Mouse (Mus musculus): ENCODE data around the gene Phpt1. TPM values are rescaled to one million over a fixed set of nuclear protein-coding genes. Genes with fewer than 3 reads are reported as not detected.

Gene Phpt1
- polyA plus RNA-seq, 1 experiment from 2014 or later, result 151 TPM

- 97% methylated on average over 1 of the region's 1 CpGs for WGBS
- Histone ChIP-seq H3K9me3 (no peaks in the 10 kb centered on the region), H3K4me3 (replicated peaks) (no peak overlapping the region), H3K4me1 (no peaks in the 10 kb centered on the region), H3K27me3 (replicated peaks) (no peaks in the 10 kb centered on the region), H3K9ac (no peak overlapping the region), H3K27ac (no peak overlapping the region), H3K4me2 (no peak overlapping the region), H3K36me3 (peaks cover 71% of the 10 kb centered on the region)
- ATAC-seq (ENCODE audit: insufficient read depth, low FRiP score, low read depth), result no peak
Measured at GRCm38 (mm10) chr2:25598749-25599148, 23.7 kb upstream of the Phpt1 start.

DNA sequence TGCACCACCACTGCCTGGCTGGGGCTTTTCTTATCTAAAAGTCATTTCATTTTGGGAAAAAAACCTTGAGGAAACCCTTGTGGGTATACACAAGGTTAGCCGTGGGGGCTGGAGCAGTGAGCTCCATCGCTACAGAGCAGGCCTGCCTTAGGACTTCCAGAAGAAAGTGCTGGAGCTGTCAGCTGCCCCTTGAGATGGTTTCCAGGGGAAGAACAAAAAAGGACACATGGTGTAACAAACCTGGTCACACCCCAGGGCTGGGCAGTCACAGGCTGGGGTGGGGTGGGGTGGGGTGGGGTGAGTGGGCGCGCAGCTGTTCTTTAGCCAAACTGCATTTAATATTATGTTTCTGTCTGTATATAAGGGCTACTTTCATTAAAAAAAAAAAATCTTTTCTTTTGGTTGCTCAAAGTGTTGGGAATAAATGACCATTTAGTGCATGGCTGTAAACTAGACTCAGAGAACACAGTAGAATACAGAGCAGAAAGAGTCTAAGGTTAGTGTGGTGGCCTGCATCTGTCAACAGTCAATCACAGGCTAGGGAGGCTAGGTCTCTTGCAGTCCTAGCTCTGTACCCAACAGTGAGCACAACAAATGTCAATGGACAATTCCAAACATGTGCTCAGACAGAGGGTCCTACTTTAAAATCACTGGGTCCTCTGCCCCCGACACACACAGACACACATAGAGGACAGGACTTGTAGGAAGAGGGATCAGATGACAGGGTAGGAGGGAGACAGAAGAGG is 21.9 kb upstream of the Phpt1 start:
- no peak overlapping the region for H3K4me2 ChIP-seq
- no peaks in the 10 kb centered on the region for H3K4me1 ChIP-seq
- no peaks in the 10 kb centered on the region for H3K9me3 ChIP-seq
- peaks cover 78% of the 10 kb centered on the region for H3K36me3 ChIP-seq
- H3K27me3 ChIP-seq (replicated peaks), result no peaks in the 10 kb centered on the region
- WGBS, result 96% methylated on average over 5 of the region's 5 CpGs
- no peak for ATAC-seq (ENCODE audit: insufficient read depth, low FRiP score, low read depth)
- no peak overlapping the region for H3K9ac ChIP-seq
- H3K27ac ChIP-seq, result no peak overlapping the region
- no peak overlapping the region for H3K4me3 ChIP-seq (replicated peaks)

DNA sequence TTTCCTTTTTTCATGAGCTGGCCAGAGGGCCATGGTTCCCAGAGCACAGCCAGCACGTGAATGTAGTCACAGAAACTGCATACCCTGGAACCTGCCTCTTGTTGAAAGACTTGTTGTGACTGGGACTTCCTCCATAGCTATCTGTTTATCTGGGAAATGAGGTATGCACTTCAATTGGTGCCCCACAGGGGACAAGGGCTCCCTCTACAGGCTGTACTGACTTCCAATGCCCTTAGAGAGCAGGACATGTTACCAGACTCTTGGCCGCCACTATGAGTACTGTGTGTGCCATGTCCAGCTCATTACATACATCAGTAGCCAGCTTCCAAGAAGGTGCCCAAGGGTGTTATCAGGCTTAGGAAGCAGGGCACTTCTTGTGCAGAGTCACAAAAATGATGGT is 16.8 kb upstream of the Phpt1 start:
- Histone ChIP-seq H3K4me2 (no peak overlapping the region), H3K4me3 (replicated peaks) (no peak overlapping the region), H3K9ac (no peak overlapping the region), H3K27me3 (replicated peaks) (no peaks in the 10 kb centered on the region), H3K27ac (no peak overlapping the region), H3K4me1 (no peaks in the 10 kb centered on the region), H3K36me3 (peaks cover 75% of the 10 kb centered on the region), H3K9me3 (no peaks in the 10 kb centered on the region)
- 78% methylated on average over 2 of the region's 2 CpGs for WGBS
- ATAC-seq (ENCODE audit: insufficient read depth, low FRiP score, low read depth), result no peak

DNA sequence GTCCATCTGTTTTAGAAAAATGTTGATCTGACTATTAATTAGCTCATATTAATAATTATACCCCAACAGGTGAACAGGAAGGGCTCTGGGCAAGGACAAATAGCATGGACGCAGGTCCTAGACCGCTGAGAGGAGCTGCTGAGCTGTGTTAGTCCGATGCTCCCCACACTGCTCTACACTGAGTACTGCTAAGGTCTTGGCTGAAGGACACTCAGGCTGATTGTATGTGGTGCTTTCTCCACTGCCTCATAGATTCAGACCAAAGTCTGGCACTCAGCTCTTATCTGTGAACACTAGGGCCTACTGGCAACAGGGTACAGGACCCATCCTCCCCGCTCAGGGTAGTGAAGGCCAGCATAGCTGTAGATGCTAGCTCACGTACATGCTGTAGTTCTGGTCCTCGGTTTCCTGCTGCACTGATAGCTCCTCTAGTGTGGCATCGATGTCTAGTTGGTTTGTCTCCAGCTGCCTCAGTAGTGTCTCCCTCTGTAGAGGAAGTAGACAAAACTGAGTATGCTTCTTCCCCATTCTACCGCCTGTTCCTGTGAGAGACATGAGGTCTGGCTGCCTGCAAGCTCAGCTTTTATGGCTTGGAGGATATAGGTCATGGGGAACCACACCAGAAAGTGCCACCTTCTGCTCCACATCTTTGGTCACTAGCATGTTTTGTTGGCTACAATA is 13.3 kb upstream of the Phpt1 start:
- no peaks in the 10 kb centered on the region for H3K27me3 ChIP-seq (replicated peaks)
- H3K4me2 ChIP-seq, result no peak overlapping the region
- no peak overlapping the region for H3K27ac ChIP-seq
- no peaks in the 10 kb centered on the region for H3K4me1 ChIP-seq
- no peaks in the 10 kb centered on the region for H3K9me3 ChIP-seq
- peaks cover 63% of the 10 kb centered on the region for H3K36me3 ChIP-seq
- H3K9ac ChIP-seq, result no peak overlapping the region
- 94% methylated on average over 8 of the region's 8 CpGs for WGBS
- ATAC-seq (ENCODE audit: insufficient read depth, low FRiP score, low read depth), result no peak
- no peak overlapping the region for H3K4me3 ChIP-seq (replicated peaks)

- ATAC-seq (ENCODE audit: insufficient read depth, low FRiP score, low read depth), result no peak
- peaks cover 10% of the 10 kb centered on the region for H3K4me1 ChIP-seq
- H3K27ac ChIP-seq, result no peak overlapping the region
- H3K27me3 ChIP-seq (replicated peaks), result no peaks in the 10 kb centered on the region
- H3K9ac ChIP-seq, result no peak overlapping the region
- no peaks in the 10 kb centered on the region for H3K9me3 ChIP-seq
- WGBS, result 93% methylated on average over 8 of the region's 8 CpGs
- no peak overlapping the region for H3K4me3 ChIP-seq (replicated peaks)
- peaks cover 58% of the 10 kb centered on the region for H3K36me3 ChIP-seq
- H3K4me2 ChIP-seq, result no peak overlapping the region
Measured at GRCm38 (mm10) chr2:25587290-25587689, 12.3 kb upstream of the Phpt1 start.

DNA sequence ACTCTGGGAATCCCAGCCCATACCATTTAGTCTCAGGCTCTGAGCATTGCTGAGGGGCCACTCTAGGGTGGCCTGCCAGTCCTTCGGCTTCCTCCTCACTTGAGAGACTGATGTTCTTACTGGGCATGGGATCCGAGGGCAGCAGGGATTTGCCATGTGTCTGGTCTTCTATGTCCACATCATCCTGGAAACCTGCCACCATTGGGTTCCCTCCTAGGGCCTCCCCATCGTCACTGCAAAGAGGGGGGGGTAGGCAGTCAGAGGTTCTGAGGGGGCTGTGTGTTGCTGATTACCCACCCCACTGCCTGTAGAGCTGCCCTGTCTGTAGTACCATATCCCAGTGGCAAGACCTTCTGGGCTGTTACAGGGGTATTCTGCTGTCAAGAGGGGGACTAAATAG is 10.6 kb upstream of the Phpt1 start:
- Histone ChIP-seq H3K27ac (no peak overlapping the region), H3K4me3 (replicated peaks) (no peak overlapping the region), H3K4me2 (no peak overlapping the region), H3K4me1 (peaks cover 21% of the 10 kb centered on the region), H3K27me3 (replicated peaks) (peaks cover 8% of the 10 kb centered on the region), H3K9me3 (no peaks in the 10 kb centered on the region), H3K9ac (no peak overlapping the region), H3K36me3 (peaks cover 47% of the 10 kb centered on the region)
- no peak for ATAC-seq (ENCODE audit: insufficient read depth, low FRiP score, low read depth)
- WGBS, result 68% methylated on average over 3 of the region's 3 CpGs

DNA sequence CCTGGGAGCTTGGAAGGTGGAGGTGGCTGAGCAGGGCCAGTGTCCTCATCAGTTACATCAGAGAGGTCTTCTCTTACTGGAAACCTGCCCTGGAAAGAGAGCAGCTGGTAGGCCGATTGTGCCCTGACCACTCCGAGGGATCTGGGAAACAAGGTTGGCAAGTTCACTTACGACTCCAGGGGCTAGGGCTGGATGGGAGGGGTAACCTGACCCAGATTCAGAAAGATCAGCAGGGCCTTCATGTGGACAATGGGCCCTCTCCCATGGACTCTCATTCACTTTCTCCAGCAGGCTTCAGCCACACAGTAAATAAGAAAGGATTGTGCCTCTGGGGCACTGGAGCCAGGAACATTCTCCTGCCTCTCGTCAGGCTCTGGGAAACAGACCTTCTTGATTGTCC is 9.8 kb upstream of the Phpt1 start:
- ATAC-seq (ENCODE audit: insufficient read depth, low FRiP score, low read depth), result no peak
- Histone ChIP-seq H3K36me3 (peaks cover 40% of the 10 kb centered on the region), H3K9me3 (no peaks in the 10 kb centered on the region), H3K9ac (no peak overlapping the region), H3K27ac (no peak overlapping the region), H3K4me2 (no peak overlapping the region), H3K27me3 (replicated peaks) (peaks cover 15% of the 10 kb centered on the region), H3K4me3 (replicated peaks) (no peak overlapping the region), H3K4me1 (peaks cover 26% of the 10 kb centered on the region)
- 80% methylated on average over 4 of the region's 4 CpGs for WGBS

DNA sequence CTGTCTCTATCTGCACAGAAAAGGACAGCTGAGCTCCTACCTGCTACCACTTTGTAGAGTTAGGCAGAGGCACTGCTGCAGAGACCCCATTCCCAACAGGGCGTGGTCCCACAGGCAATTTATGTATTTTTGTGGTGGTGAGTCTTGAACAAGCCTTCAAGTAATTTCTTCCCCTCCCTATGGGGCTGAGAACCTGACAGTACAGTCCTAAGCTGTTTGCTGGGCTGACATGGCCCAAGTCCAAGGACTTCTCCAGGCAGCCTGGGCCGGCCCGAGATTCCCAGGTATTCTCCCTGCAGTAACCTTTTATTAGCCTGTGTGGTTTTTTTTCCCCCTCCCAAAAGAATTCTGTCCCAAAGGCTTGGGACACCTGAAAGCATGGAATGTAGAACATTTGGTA is 9.1 kb upstream of the Phpt1 start:
- no peak overlapping the region for H3K27ac ChIP-seq
- peaks cover 33% of the 10 kb centered on the region for H3K4me1 ChIP-seq
- peaks cover 22% of the 10 kb centered on the region for H3K27me3 ChIP-seq (replicated peaks)
- 77% methylated on average over 3 of the region's 3 CpGs for WGBS
- no peaks in the 10 kb centered on the region for H3K9me3 ChIP-seq
- no peak overlapping the region for H3K4me3 ChIP-seq (replicated peaks)
- H3K9ac ChIP-seq, result no peak overlapping the region
- H3K36me3 ChIP-seq, result peaks cover 38% of the 10 kb centered on the region
- no peak overlapping the region for H3K4me2 ChIP-seq
- no peak for ATAC-seq (ENCODE audit: insufficient read depth, low FRiP score, low read depth)

DNA sequence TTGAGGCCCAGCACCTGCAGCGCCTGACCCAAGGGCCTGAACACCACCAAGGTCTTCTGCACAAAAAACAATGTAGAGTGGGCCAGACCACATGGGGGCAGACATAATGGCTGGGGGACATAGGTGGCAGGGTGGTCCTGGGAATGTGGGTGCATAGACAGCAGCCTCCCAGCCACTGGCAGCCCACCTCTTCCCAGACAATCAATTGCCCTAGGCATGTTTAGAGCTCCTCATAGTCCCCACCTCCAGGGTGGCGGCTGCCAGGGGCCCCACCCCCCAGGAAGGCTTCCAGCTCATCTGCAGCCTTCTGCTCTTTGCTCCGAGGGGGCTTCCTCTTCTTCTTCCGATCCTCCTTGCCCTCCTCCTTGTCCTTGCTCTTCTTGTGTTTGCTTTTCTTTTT is 8.5 kb upstream of the Phpt1 start:
- H3K9me3 ChIP-seq, result no peaks in the 10 kb centered on the region
- H3K4me1 ChIP-seq, result peaks cover 37% of the 10 kb centered on the region
- no peak overlapping the region for H3K27ac ChIP-seq
- no peak for ATAC-seq (ENCODE audit: insufficient read depth, low FRiP score, low read depth)
- WGBS, result 62% methylated on average over 4 of the region's 4 CpGs
- H3K27me3 ChIP-seq (replicated peaks), result peaks cover 28% of the 10 kb centered on the region
- peaks cover 37% of the 10 kb centered on the region for H3K36me3 ChIP-seq
- no peak overlapping the region for H3K9ac ChIP-seq
- no peak overlapping the region for H3K4me2 ChIP-seq
- no peak overlapping the region for H3K4me3 ChIP-seq (replicated peaks)

- Histone ChIP-seq H3K27me3 (replicated peaks) (peaks cover 33% of the 10 kb centered on the region), H3K9ac (no peak overlapping the region), H3K36me3 (peaks cover 33% of the 10 kb centered on the region), H3K27ac (no peak overlapping the region), H3K4me3 (replicated peaks) (no peak overlapping the region), H3K4me2 (no peak overlapping the region), H3K4me1 (peaks cover 42% of the 10 kb centered on the region), H3K9me3 (no peaks in the 10 kb centered on the region)
- WGBS, result 73% methylated on average over 6 of the region's 6 CpGs
- no peak for ATAC-seq (ENCODE audit: insufficient read depth, low FRiP score, low read depth)
Measured at GRCm38 (mm10) chr2:25583120-25583481, 8.1 kb upstream of the Phpt1 start.

DNA sequence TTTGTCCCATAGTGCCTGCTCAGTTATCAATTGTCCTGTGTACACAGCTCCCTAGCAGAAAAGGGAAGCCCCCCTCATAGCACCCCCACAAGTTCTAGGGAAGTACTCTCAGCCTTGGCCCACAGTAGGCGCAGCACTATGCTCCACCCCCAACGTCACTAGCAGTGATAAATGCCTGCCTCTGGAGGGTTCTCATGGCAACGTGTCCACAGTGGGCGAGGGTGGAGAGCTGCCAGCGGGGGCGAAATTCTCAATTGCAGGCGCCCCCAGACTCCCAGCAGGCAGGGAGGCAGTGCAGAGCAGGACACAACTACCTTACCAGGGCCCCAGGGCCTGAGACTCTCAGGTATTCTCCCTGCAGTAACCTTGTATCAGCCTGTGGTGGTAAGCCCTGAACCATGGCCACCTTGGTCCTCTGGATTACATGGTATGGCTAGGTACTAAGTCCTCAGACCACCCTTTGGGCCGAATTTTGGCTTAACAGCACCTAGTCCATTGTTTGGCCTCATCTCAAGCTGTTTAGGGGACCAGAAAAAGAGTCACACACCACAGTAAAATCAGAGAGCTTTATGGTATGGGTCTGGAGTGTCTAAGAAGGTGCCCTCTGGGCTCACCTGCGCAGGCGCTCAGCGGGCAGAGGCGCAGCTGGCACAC is 7.6 kb upstream of the Phpt1 start:
- Histone ChIP-seq H3K4me1 (peaks cover 47% of the 10 kb centered on the region), H3K4me3 (replicated peaks) (no peak overlapping the region), H3K27me3 (replicated peaks) (peaks cover 38% of the 10 kb centered on the region), H3K9me3 (no peaks in the 10 kb centered on the region), H3K9ac (no peak overlapping the region), H3K36me3 (peaks cover 28% of the 10 kb centered on the region), H3K4me2 (no peak overlapping the region), H3K27ac (peak overlapping the region; percentile 18; the same call in 1 of the 2 replicates)
- WGBS, result 45% methylated on average over 12 of the region's 12 CpGs
- peak; percentile 11; the same call in 1 of the 2 replicates for ATAC-seq (ENCODE audit: insufficient read depth, low FRiP score, low read depth)

- Histone ChIP-seq H3K36me3 (peaks cover 21% of the 10 kb centered on the region), H3K27me3 (replicated peaks) (peaks cover 45% of the 10 kb centered on the region), H3K9me3 (no peaks in the 10 kb centered on the region), H3K4me3 (replicated peaks) (no peak overlapping the region), H3K9ac (no peak overlapping the region), H3K4me1 (peaks cover 54% of the 10 kb centered on the region), H3K27ac (peak overlapping the region; percentile 18; the same call in 1 of the 2 replicates), H3K4me2 (peak overlapping the region; percentile 77; the same call in 1 of the 2 replicates)
- WGBS, result 24% methylated on average over 6 of the region's 6 CpGs
- no peak for ATAC-seq (ENCODE audit: insufficient read depth, low FRiP score, low read depth)
Measured at GRCm38 (mm10) chr2:25581901-25582301, 6.9 kb upstream of the Phpt1 start.

All from stomach, embryonic 15.5 days (tissue).